Mouse (Mus musculus) thymus, postnatal 0 days (tissue): Measurements from ENCODE around the gene Baiap3. TPM values are rescaled to one million over a fixed set of nuclear protein-coding genes. Genes with fewer than 3 reads are reported as not detected.

Experiments
- DNase-seq: peaks from one replicate; pipeline ENCODE4 v3.0.0-alpha.2; 2015; ENCODE audit warnings: low spot score
- polyA plus RNA-seq: library from polyadenylated mRNA; unstranded; fragments of >200 nt; fragmentation: Nextera tagmentation; extraction: Ambion mirVana; gene quantifications from 2 replicates; pipeline ENCODE4 v1.2.1, GENCODE M21; 2015

The Baiap3 gene
- 28.9 and 32.5 TPM in 2 replicates for polyA plus RNA-seq

DNA sequence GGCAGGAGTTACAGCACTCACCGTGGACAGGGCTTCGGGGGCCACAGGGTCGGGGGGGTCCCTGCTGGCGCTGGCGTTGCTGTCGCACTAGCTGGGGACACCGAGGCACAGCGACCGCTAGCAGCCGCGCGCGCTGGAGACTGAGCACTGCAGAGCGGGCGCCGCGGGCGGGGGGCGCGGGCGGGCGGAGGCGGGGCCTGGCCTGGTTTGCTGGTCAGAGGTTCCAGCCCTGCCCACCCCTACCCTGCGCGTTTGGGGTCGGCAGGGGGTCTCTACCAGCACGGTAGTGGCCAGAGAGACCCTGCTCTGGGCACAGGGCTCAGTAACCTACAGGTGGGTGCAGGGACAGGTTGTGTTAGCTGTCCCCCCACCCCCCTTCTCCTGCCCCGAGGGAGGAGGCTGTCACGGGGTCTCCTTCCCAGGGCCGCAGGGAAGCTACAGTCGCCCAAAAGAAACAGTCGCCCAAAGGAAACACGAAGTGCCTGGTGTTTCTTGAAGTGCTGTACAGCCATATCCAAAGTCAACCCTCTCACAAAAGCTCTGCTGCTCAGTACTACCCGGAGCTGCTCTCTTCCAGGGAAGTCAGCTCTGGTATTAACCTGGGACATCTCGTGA lies at the start of gene Baiap3:
Baiap3 (minus strand) TSS at position 225 of the 615 bp plus-strand sequence.
- peak; percentile 47 for DNase-seq

DNA sequence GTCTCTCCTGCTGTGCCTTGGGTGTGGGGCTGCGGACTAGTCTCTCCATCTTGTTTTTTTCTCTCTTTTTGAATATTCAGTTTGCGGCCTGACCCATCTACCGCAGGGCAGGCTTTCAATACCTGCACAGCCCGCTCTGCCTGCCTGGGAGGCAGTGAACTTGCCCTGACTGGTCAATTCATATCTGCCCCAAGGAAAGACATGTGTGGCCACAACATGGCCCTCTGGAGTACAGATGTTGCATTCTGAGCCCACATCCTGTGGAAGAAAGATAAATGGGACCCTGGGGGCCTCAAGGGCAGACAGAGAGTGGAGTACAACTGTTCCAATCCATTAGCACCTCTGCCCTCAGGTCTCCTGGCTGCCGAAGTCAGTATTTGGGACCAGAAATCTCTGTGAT lies 41.9 kb upstream of the Baiap3 start, which contains the start of gene Prss34:
Prss34 (plus strand) TSS at position 301 of the 400 bp plus-strand sequence.
- no peak for DNase-seq

DNA sequence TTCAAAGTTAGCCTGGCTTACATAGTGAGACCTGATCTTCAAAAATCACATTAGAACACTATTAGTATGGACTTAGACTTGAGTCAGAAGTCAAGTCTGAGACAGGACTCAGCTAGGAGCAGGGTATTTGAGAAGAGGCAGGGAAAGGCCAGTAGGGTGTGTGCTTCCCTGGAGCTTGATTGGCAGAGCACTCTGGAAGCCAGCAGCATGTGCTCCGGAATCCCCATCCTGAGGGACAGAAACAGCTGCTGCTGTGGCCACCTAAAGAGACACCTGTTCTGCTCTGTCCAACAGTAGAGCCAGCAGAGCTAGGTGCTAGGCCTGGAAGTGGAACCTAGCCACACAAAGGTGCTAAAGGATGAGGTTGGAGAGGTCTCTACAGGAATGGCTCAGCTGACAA lies 37.9 kb upstream of the Baiap3 start:
- DNase-seq: no peak

DNA sequence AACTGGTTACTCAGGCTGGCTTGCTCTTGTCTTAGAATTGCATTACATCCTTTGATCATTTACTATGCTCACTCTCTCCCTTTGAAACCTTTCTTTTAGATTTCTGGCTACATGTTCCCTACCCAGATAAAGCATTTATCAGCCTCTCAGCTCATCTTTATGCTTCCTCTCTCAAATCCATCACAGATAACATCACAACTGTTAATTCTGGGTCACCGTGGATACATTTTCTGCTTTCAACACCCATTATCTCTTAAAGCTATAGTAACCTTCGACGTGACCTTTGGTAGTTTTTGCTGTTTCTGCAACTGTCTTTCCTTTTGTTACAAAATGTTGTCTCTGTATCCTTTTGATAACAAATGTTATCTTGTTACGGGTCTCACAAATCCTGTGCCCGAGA lies 37.3 kb upstream of the Baiap3 start:
- no peak for DNase-seq

DNA sequence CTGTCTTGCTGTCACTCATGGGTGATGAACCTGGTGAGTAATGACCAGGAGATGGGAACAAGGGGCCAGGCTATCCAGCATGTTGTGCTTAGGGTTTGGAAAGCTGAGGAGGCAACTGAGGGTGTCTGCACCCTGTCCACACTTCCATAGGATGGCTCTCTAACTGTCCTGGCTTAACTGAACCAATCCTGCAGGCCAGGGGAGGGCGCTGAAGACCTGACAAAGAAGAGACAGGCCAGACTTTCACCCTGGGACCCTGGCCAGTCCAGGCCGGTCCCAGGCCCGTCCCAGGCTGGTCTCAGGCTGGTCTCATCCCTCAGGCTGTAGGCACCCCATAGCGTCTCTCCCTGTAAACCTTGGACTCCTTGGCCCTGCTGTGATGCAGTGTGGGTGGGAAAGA lies 34.2 kb upstream of the Baiap3 start:
- DNase-seq: no peak

DNA sequence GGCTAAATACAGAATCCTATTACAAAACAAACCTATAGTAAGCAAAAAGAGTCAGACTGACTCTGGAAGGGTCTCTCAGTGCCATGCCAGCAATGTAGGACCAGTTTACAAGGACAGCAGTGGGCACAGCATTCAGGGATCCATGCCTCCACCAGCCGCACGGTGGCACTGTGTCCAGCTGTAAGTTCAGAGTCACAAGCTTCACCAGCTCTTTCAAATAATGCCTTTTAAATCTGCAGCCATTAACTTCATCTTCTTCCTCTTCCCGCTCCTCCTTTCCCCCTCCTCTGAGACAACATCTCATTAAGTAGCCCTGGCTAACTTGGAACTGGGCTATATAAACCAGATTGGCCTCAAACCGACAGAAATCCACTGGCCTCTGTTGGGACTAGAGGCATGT lies 32.7 kb upstream of the Baiap3 start:
- peak; percentile 51 for DNase-seq

DNA sequence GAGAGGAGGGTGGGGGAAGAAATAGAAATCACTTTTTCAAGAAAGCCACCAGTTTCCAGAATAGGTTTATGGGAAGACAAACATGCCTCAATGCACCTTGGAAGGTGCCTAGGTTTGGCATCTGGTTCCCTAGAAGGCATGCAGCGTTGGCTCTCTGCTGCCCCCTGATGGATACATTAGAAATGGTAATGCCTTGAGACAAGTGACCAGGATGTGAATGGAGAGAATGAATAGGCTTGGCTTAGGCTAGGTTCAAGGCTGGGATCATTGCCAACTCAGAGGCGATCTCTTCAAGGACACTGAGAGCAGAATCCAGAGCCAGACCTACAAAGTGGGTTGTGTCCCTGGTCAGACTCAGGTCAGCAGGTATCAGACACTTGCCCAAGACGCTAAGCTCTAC lies 28.9 kb upstream of the Baiap3 start:
- DNase-seq: peak; percentile 75

DNA sequence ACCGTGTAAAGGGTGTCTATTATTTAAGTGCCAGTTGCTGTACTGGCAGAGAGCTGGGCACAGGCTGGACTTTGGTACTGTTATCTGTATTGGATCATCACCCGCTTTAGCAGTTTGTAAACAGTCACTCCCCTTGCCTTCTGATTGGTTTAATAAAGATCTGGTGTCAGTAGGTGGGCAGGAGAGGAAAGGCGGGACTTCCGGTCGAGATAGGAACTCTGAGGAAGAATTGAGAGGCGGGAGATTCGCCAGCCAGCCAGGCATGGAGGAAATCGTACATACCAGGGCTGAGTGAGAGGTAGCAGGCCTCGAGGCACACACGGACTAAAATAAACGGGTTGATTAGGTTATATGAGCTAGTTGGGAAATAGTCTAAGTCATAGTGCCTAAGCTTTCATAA lies 26.0 kb upstream of the Baiap3 start:
- DNase-seq: peak; percentile 27

DNA sequence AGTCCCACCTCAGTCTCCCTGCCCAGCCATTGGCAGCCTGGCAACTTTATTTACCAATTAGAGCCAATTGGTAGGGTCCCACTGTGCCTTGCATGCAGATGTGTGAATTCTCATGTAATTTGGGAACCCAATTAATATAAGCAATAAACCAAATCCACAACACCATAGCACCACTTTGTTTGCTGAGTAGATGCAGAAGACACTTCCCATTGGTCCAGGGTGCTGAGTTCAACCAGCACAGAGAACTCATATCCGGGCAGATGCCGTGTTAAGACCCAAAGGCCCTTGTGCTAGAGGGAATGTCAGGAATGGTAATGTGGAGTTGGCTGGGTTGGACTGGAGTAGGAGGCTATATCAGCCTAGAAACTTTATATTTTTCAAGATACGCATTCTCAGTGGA lies 19.7 kb upstream of the Baiap3 start:
- no peak for DNase-seq

DNA sequence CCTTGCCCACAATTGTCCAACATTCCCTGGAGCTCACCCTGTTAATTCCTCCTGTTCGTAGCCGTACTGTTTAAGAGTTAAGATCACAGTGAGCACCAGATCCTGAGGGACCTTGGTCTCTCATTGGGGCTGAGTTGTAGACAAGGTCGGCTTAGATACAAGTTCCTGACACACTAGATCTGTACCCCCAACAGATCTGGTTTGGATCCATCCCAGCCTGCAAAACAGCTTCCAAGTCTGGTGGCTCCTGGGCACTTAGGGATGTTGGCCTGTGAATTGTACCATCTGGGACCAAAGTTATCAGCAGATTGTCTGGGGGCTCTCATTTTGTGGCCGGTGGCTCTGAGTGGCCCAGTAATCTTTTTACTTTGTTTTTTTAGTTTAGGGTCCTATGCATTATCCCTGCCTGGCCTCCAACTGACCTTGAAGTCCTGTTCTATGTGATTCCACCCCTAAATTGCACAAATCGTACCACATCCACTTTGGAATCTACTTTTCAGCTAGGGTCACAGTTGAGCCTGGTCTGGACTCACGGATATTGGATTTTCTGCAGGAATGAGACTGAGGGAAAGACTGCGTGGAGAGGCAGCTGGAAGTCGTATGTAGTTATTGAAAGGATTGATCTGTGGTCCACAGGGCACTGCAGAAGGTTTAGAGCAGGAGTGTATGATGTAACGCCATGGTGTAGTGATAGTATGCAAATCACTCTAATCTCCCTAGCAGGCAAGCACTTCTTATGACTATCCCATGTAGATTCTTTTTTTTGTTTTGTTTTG lies 18.6 kb upstream of the Baiap3 start, which contains the start of gene Ube2i:
Ube2i (minus strand) TSS at position 52 of the 776 bp plus-strand sequence.
- no peak for DNase-seq

DNA sequence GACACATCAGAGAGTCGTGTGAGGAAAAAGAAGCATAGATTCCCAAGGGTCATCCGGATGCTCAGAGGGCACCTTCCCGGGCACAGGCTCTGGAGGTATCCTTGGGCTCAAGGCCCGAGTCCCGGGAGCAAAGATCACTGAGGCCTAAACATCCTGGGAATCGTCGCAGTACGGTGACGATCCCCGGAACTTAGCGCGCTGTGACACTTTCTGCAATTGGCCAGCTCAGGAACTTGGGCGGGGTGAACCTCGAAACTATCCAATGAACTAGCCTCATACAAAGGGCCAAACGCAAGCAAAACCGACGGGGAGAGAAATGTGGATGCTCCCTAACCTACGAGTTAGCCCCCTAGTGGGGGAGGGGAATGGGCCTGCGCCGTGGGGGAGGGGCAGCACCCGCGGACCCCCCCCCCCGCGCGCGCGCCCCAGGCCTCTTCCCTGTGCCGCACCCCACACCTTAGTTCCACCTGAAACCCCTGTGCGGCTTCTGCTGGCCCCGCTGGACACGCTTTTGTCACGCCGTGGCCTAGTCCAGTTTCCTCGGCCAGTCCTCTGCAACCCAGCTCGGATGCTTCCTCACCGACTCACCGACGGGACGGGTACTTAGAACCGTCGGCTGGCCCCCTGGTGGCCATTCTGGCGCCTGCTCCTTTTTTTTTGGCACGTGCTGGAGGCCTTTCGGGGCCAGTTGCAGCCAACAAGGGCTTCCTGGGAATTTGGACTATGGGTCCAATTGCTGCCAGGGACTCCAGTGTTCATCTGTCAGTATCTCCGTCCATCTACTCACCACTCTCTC lies 17.7 kb upstream of the Baiap3 start:
- DNase-seq: peak; percentile 99

DNA sequence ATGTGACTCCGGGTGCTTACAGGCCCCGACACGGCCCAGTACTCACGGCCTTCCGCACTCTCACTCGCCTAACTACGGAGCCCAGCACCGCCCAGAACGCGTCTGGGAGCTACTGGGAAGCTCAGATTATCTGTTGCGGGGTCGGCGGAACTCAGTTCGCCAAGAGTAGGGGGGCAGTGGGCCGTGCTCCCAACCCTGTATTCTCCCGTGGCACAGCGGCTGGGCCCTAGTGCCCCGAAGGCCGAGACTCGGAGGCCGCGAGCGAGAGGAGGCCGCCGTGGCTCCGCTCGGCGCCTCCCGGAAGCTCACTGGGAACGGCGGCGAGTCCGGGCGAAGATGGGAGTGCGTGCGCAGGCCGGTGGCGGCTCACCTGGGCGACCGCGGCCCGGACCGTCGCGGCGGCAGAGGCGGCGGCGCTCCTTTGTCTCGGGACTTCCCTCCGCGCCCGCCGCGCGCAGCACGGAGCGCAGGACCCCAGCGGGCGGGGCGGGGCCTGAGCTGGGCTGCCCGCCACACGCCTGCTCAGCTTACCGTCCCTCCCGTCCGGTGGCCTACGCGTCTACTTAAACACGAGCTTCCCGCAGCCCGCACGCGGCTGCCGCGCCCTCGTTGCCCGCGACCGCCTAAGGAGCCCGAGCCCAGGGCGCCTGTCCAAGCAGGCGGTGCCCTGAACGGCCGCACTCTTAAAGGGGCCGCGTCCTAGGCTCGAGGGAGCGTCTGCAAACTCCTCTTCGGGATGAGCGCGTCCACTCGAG lies 17.0 kb upstream of the Baiap3 start:
- peak; percentile 89 for DNase-seq

DNA sequence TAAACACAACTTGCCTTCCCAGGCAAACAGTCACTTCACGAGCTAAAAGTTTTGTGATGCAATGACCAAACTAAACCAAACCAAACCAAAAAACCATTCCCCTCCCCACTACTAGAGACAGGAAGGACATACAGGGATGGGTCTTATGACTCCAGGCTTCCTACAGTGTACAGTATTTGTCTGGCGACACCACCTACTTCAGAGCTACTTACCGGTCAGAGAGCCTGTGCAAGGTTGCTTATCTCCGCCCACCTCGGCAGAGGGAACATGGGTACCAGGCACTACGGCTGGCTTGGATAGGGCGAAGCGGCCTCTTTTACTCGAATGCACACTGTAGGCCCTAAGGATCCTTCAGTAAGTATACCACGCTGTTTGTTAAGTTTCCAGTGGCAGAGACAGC lies 16.2 kb upstream of the Baiap3 start:
- no peak for DNase-seq

DNA sequence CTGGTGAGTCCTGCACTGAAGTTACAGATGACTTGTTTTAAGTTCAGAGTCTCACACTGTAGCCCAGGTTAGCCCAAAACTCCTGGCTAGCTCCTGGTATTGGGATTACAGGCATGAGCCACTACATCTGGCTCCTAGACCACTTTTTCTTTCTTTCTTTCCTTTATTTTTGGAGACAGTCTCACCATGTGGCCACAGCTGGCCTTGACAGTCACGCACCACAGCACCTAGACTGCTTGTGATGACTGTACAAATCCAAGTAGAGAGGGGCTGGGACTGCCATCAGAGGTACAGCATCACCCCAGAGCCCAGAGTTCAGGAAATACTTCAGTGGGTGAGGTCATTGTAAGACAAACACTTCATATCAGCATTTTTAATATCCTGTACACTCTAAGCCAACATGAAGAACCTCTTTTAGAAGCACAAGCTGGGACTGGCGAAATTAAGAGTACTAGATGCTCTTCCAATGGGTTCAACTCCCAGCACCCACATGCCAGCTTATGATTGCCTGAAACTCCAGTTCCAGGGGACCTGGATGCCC lies 14.7 kb upstream of the Baiap3 start:
- DNase-seq: no peak

DNA sequence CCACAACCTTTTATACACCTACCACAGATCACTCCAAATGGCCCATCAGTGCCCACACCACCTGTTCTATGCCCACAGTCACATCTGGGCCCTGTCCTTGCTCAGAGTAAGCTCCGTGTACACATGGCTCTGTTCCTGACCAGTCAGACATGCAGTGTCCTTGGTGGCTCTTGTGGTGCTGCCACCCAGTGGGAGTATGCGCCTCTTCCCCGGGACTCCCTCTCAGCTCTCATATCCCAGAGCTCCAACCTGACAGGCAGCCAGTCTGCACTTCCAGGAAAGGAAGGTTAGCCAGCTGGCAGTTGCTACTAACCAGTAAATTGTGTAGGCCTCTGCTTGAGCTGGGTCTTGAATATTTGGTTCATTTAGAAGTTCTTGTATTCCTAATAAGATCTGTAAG lies 8.3 kb upstream of the Baiap3 start:
- no peak for DNase-seq

DNA sequence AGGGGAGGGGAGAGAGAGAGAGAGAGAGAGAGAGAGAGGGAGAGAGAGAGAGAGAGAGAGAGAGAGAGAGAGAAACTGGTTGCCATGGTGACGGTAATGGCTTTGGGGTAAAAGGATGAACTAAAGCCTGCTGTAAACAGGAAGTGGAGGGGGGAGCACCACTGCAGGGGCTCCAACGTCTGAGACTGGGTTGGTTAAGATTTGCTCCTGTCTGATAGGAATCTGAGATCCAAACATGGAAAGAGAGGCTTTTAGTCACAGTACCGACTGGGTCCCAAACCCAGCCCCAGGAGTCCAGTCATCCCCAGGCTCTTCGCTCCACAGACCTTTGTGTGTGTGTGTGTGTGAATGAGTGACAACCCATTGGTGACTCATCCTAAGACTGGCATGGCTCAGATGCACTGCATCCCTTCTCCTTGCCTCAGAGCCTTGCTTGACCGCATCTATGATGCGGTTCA lies 1.7 kb upstream of the Baiap3 start:
- peak; percentile 88 for DNase-seq

DNA sequence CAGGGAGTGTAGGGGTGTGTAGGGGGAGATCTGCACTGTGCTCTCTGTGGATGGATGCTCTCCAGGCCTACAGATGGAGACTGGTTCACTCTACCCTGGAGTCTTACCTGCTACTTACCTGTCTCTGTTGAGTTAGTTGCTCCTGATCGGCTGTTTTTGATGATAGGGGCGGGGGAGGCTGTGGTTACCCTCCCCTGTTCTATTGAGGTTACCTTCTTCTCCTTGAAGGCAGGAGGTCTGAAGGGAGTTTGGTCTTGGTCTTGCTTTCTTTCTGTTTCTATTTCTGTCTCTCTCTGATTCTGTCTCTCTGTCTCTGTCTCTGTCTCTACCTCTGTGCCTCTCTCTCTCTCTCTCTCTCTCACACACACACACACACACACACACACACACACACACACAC lies 1.1 kb downstream of the Baiap3 start:
- no peak for DNase-seq

DNA sequence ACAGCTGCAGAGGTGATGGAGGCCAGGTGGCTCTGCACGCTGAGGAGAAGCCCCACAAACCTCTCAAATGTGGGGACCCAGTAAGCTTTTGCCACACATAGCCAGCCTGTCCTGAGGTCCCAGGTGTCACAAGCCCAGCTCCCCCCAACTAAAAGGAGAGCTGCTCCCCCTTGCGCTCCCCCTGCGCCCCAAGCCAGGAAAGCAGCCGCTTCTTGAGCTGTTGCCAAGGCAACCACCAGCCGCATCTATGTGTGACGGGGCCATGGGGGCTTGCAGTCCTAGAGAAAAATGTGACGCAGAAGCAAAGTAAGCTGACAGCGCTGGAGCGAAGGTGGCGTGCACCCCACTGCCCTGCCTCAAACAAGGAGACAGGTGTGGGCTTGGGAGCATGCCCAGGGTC lies 2.4 kb downstream of the Baiap3 start:
- DNase-seq: peak; percentile 90

DNA sequence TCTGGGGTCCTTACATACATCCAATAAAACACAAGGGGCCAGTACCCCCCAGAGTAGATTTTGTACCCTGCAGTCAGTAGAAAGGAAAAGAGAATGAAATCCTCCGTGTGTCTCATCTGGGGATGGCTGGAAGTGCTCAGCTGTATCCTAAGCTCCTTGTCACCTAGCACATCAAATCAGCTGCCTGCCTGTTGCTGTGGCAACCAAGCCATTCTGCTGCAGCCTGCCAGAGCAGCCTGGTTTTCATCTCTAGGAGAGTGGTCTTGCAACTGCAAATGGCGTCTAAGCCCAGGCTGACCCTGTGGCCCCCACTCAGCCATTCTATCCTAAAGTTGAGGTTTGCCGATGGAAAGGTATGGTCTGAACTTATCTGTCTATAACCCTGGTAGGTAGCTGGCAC lies 3.5 kb downstream of the Baiap3 start:
- no peak for DNase-seq

DNA sequence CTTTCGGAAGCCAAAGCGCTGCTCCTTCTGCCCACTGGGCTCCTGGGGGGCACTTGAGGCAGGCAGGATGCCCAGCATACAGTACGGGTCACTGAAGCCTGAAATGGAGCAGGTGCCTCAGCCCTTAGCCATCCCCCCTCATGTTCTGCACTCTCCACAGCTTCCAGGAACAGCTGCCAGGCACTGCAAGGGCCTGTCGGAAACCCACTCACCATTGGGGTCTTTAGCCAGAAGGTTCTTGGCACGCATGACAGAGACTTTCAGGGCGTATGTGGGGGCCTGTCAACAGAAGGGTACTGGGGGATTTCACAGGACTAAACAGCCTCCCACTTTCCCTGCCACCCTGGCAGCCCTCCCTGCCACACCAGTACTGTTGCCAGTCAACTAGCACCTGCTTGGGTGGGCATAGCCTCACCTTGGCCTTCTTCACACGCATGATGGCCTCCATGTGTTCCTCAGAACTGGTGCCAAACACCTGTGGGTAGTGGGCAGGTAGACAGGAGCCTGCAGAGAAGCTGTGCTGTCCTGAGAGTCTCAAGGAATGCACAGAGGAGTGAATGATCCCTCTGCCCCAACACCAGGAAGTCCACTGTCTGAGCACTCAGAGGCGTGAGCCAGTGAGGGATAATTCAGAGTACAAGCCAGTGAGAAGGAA lies 5.9 kb downstream of the Baiap3 start:
- no peak for DNase-seq
